14 mouse cellular contexts compared by ENCODE assay signal in the genomic region with DNA sequence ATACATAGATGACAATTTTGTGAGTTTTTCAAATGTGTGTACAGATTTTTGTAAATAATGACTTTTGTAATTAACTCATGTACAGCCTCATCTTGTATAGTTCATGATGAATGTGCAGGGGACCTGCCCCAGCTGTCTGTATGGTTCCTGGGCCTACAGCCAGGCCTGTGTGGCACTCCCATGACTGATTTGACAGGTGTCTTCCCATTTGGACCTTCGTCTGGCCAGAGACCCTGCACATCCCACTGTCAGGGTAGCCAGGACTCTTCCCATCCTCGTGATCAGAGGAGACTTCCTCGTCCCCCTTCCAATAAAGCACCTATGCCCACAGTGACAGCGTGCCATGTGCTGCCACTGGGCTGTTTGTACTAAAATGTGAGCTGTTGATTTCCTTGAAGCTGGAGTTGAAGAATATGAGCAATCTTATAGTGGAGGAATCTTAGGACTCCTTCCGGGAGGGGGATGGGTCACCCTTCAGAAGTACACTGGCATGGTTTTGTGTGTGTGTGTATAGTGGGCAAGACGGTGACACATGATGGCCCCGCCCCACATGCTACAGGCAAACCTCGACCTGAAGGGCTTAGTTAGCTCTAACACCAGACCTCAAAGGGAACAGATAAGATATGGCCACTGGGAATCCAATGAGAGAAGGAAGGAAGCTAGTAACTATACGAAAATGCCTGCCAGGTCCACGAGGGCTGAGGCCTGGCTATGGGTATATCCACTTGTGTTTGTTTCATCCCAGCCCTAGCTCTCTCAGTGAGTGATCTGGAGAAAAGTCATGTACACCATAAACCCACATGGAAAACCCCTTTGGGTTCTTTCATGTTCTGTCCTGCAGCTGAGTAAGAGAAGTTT. TPM values are rescaled to one million over a fixed set of nuclear protein-coding genes. Genes with fewer than 3 reads are reported as not detected.
DNase-seq lines count a peak whose midpoint lies in the region; ATAC-seq and TF ChIP-seq lines count a peak whose summit lies in the region.
"Had no signal": no experiment of that assay in that cellular context is flagged by ENCODE, and none has a peak within 500 bp of the region (broad histone marks: within the 10 kb centered on the region; RNA-seq: fewer than 3 reads in every experiment).

No protein-coding gene starts in this region.

- DNase-seq in gastrocnemius, adult 2 months: no peak
- no peak for DNase-seq in gastrocnemius, postnatal 14 days
- no peak for DNase-seq in intestine, embryonic 14.5 days (ENCODE audit: low spot score)
- DNase-seq in midbrain, postnatal 0 days (ENCODE audit: low spot score): no peak
- DNase-seq in midbrain, embryonic 14.5 days: no peak
- peak; percentile 72 for DNase-seq in stomach, postnatal 0 days (ENCODE audit: low spot score)
- no peak for DNase-seq in cerebellum, postnatal 4 days (ENCODE audit: low spot score in 2 of 2)
- DNase-seq: kidney, adult 8-10 months; left cerebral cortex, postnatal 4 days; spleen, adult 18-20 months had no signal

- H3K27ac ChIP-seq in gastrocnemius, adult 2 months: no peak overlapping the region
- H3K27ac ChIP-seq in intestine, embryonic 14.5 days (ENCODE audit: low read depth): no peak overlapping the region
- H3K27ac ChIP-seq in intestine, postnatal 0 days (ENCODE audit: low read depth, low read length): no peak overlapping the region
- no peak overlapping the region for H3K27ac ChIP-seq in midbrain, postnatal 0 days (ENCODE audit: low read depth, low read length)
- H3K27ac ChIP-seq in midbrain, embryonic 14.5 days (replicated peaks; ENCODE audit: low read depth, low read length): no peak overlapping the region
- no peak overlapping the region for H3K27ac ChIP-seq in stomach, postnatal 0 days (replicated peaks)
- H3K27ac ChIP-seq: hindbrain, embryonic 12.5 days had no signal

- WGBS in intestine, embryonic 14.5 days: 84% methylated on average over 10 of the region's 10 CpGs
- 60% methylated on average over 10 of the region's 10 CpGs for WGBS in intestine, postnatal 0 days
- WGBS in midbrain, postnatal 0 days: 93% methylated on average over 10 of the region's 10 CpGs
- 91% methylated on average over 10 of the region's 10 CpGs for WGBS in midbrain, embryonic 14.5 days
- WGBS in stomach, postnatal 0 days: 67% methylated on average over 10 of the region's 10 CpGs

- peaks cover 16% of the 10 kb centered on the region for H3K4me1 ChIP-seq in intestine, embryonic 14.5 days (replicated peaks; ENCODE audit: control insufficient read depth, insufficient read depth, low read length)
- peaks cover 3% of the 10 kb centered on the region; the same call in 1 of the 2 replicates for H3K4me1 ChIP-seq in intestine, postnatal 0 days (replicated peaks; ENCODE audit: control insufficient read depth, insufficient read depth, low read length)
- H3K4me1 ChIP-seq in midbrain, postnatal 0 days (ENCODE audit: insufficient read depth, low read length): peaks cover 5% of the 10 kb centered on the region; the same call in 1 of the 2 replicates
- H3K4me1 ChIP-seq in midbrain, embryonic 14.5 days (ENCODE audit: control insufficient read depth, insufficient read depth, low read length): peaks cover 11% of the 10 kb centered on the region
- H3K4me1 ChIP-seq in stomach, postnatal 0 days (replicated peaks; ENCODE audit: control insufficient read depth, insufficient read depth): peaks cover 5% of the 10 kb centered on the region; the same call in 1 of the 2 replicates

- no peak for TF ChIP-seq EP300 in stomach, postnatal 0 days (optimal IDR thresholded peaks at IDR 0.05)

- TF ChIP-seq CTCF in gastrocnemius, adult 2 months (IDR thresholded peaks at IDR 0.05): no peak
- TF ChIP-seq CTCF in intestine, postnatal 0 days (IDR thresholded peaks at IDR 0.05; ENCODE audit: low read depth): no peak
- TF ChIP-seq CTCF in midbrain, postnatal 0 days (IDR thresholded peaks at IDR 0.05): no peak
- TF ChIP-seq CTCF in stomach, postnatal 0 days (IDR thresholded peaks at IDR 0.05; ENCODE audit: low read depth): no peak

- intact Hi-C loops in gastrocnemius, adult 2 months (cut with DNase I): no loop called here
- intact Hi-C loops in gastrocnemius, postnatal 14 days (cut with DNase I; ENCODE audit: low total_unique reads): no loop called here

- H3K4me2 ChIP-seq in intestine, embryonic 14.5 days (ENCODE audit: low read length): peak overlapping the region; percentile 91; the same call in 1 of the 2 replicates
- no peak overlapping the region; the same call in 1 of the 2 replicates for H3K4me2 ChIP-seq in intestine, postnatal 0 days (replicated peaks; ENCODE audit: low read depth)
- 0 out of 2 replicates have a peak overlapping the region, but pooled peaks have one; percentile 97 for H3K4me2 ChIP-seq in midbrain, postnatal 0 days (ENCODE audit: low read depth, low read length, poor library complexity, severe bottlenecking)
- H3K4me2 ChIP-seq in midbrain, embryonic 14.5 days (ENCODE audit: low read length): no peak overlapping the region
- H3K4me2 ChIP-seq in stomach, postnatal 0 days (replicated peaks; ENCODE audit: low read depth): no peak overlapping the region

- peaks cover 4% of the 10 kb centered on the region; the same call in 1 of the 2 replicates for H3K27me3 ChIP-seq in intestine, embryonic 14.5 days (replicated peaks; ENCODE audit: control insufficient read depth, insufficient read depth, low read length)
- H3K27me3 ChIP-seq in intestine, postnatal 0 days (replicated peaks; ENCODE audit: control insufficient read depth, insufficient read depth, low read length): no peaks in the 10 kb centered on the region
- H3K27me3 ChIP-seq in midbrain, postnatal 0 days (ENCODE audit: insufficient read depth, low read length): peaks cover under 1% of the 10 kb centered on the region; the same call in 1 of the 2 replicates
- H3K27me3 ChIP-seq in midbrain, embryonic 14.5 days (ENCODE audit: control insufficient read depth, insufficient read depth, low read length): peaks cover 20% of the 10 kb centered on the region
- no peaks in the 10 kb centered on the region for H3K27me3 ChIP-seq in stomach, postnatal 0 days (ENCODE audit: control insufficient read depth, insufficient read depth, low read length)
- H3K27me3 ChIP-seq: Patski had no signal

- peak overlapping the region; percentile 90 for H3K4me3 ChIP-seq in gastrocnemius, adult 2 months
- H3K4me3 ChIP-seq in intestine, embryonic 14.5 days (ENCODE audit: low read depth, low read length): no peak overlapping the region; the same call in 1 of the 2 replicates
- H3K4me3 ChIP-seq in intestine, postnatal 0 days (ENCODE audit: low read depth, low read length): no peak overlapping the region
- H3K4me3 ChIP-seq in midbrain, postnatal 0 days (ENCODE audit: low read depth, low read length): no peak overlapping the region
- H3K4me3 ChIP-seq in midbrain, embryonic 14.5 days (replicated peaks; ENCODE audit: low read depth, low read length): no peak overlapping the region
- H3K4me3 ChIP-seq in stomach, postnatal 0 days (ENCODE audit: low read depth, low read length): no peak overlapping the region

- H3K9ac ChIP-seq in intestine, embryonic 14.5 days (ENCODE audit: low read length): no peak overlapping the region
- no peak overlapping the region for H3K9ac ChIP-seq in intestine, postnatal 0 days (ENCODE audit: low read depth, low read length)
- no peak overlapping the region for H3K9ac ChIP-seq in midbrain, postnatal 0 days (replicated peaks; ENCODE audit: low read length, poor library complexity, severe bottlenecking)
- H3K9ac ChIP-seq in midbrain, embryonic 14.5 days (replicated peaks; ENCODE audit: low read length): no peak overlapping the region; the same call in 1 of the 2 replicates
- no peak overlapping the region for H3K9ac ChIP-seq in stomach, postnatal 0 days (ENCODE audit: low read length)
- H3K9ac ChIP-seq: forebrain, embryonic 12.5 days had no signal

- peaks cover 55% of the 10 kb centered on the region for H3K36me3 ChIP-seq in intestine, embryonic 14.5 days (ENCODE audit: control insufficient read depth, insufficient read depth, low read length)
- peaks cover 45% of the 10 kb centered on the region for H3K36me3 ChIP-seq in intestine, postnatal 0 days (ENCODE audit: control insufficient read depth, insufficient read depth)
- peaks cover 41% of the 10 kb centered on the region for H3K36me3 ChIP-seq in midbrain, postnatal 0 days (ENCODE audit: insufficient read depth, low read length)
- H3K36me3 ChIP-seq in midbrain, embryonic 14.5 days (ENCODE audit: control insufficient read depth, insufficient read depth, low read length): peaks cover 47% of the 10 kb centered on the region
- H3K36me3 ChIP-seq in stomach, postnatal 0 days (ENCODE audit: control insufficient read depth, insufficient read depth, low read length): peaks cover 22% of the 10 kb centered on the region

- ATAC-seq in intestine, embryonic 14.5 days (replicated peaks; ENCODE audit: low FRiP score, low TSS enrichment, low read depth): no peak
- ATAC-seq in intestine, postnatal 0 days: no peak
- no peak for ATAC-seq in midbrain, postnatal 0 days (ENCODE audit: low FRiP score)
- no peak for ATAC-seq in midbrain, embryonic 14.5 days (ENCODE audit: low FRiP score, low TSS enrichment)
- ATAC-seq in stomach, postnatal 0 days (ENCODE audit: low FRiP score, low TSS enrichment): peak; percentile 75
- ATAC-seq: Patski had no signal

- no peaks in the 10 kb centered on the region for H3K9me3 ChIP-seq in intestine, embryonic 14.5 days (ENCODE audit: control insufficient read depth, low read length)
- no peaks in the 10 kb centered on the region for H3K9me3 ChIP-seq in intestine, postnatal 0 days (ENCODE audit: control insufficient read depth)
- no peaks in the 10 kb centered on the region for H3K9me3 ChIP-seq in midbrain, postnatal 0 days (ENCODE audit: low read length)
- H3K9me3 ChIP-seq in midbrain, embryonic 14.5 days (ENCODE audit: control insufficient read depth, low read length): no peaks in the 10 kb centered on the region
- no peaks in the 10 kb centered on the region for H3K9me3 ChIP-seq in stomach, postnatal 0 days (ENCODE audit: control insufficient read depth, low read length)
- H3K9me3 ChIP-seq: forebrain, embryonic 12.5 days; hindbrain, embryonic 12.5 days had no signal

RNA-seq across cellular contexts. Expression of gene B3gnt9, which starts 2.0 kb away (rescaled TPM):
- 1 to 10 TPM; 1.8 to 3.5 TPM for total RNA-seq in gastrocnemius, adult 2 months (2021)
- total RNA-seq in gastrocnemius, postnatal 14 days (2021): 1 to 10 TPM; 5.1 to 6.1 TPM
- 19.1 and 20.3 TPM in 2 replicates for polyA plus RNA-seq in intestine, embryonic 14.5 days (2014; fragmentation: Nextera tagmentation; extraction: Ambion mirVana)
- polyA plus RNA-seq in intestine, postnatal 0 days (2015; fragmentation: Nextera tagmentation; extraction: Ambion mirVana): 7.1 and 8.1 TPM in 2 replicates
- 14.2 and 17.5 TPM in 2 replicates for total RNA-seq in midbrain, postnatal 0 days (2014; rRNA removed)
- 9.5 and 11.5 TPM in 2 replicates for polyA plus RNA-seq in midbrain, postnatal 0 days (2015; fragmentation: Nextera tagmentation; extraction: Ambion mirVana)
- polyA plus RNA-seq in midbrain, embryonic 14.5 days (2014; fragmentation: Nextera tagmentation; extraction: Ambion mirVana): 3.2 and 5.6 TPM in 2 replicates
- 14.7 and 15.4 TPM in 2 replicates for polyA plus RNA-seq in stomach, postnatal 0 days (2015; fragmentation: Nextera tagmentation; extraction: Ambion mirVana)

RNA-seq across cellular contexts. Expression of gene Tradd, which starts 11.5 kb away (rescaled TPM):
- 1 to 10 TPM; 2.4 to 2.9 TPM for total RNA-seq in gastrocnemius, adult 2 months (2021)
- total RNA-seq in gastrocnemius, postnatal 14 days (2021): 1 to 10 TPM; 2.8 to 3.9 TPM
- 26.2 and 26.8 TPM in 2 replicates for polyA plus RNA-seq in intestine, embryonic 14.5 days (2014; fragmentation: Nextera tagmentation; extraction: Ambion mirVana)
- 50.6 TPM in 2 replicates for polyA plus RNA-seq in intestine, postnatal 0 days (2015; fragmentation: Nextera tagmentation; extraction: Ambion mirVana)
- 7.5 and 8.3 TPM in 2 replicates for total RNA-seq in midbrain, postnatal 0 days (2014; rRNA removed)
- polyA plus RNA-seq in midbrain, postnatal 0 days (2015; fragmentation: Nextera tagmentation; extraction: Ambion mirVana): 7.4 and 8.0 TPM in 2 replicates
- polyA plus RNA-seq in midbrain, embryonic 14.5 days (2014; fragmentation: Nextera tagmentation; extraction: Ambion mirVana): 13.5 and 15.0 TPM in 2 replicates
- 28.6 and 30.5 TPM in 2 replicates for polyA plus RNA-seq in stomach, postnatal 0 days (2015; fragmentation: Nextera tagmentation; extraction: Ambion mirVana)

RNA-seq across cellular contexts. Expression of gene Fbxl8, which starts 11.5 kb away (rescaled TPM):
- 1 to 10 TPM; 1.0 to 1.1 TPM for total RNA-seq in gastrocnemius, adult 2 months (2021)
- 1 to 10 TPM; 1.3 TPM for total RNA-seq in gastrocnemius, postnatal 14 days (2021)
- 4.5 and 4.9 TPM in 2 replicates for polyA plus RNA-seq in intestine, embryonic 14.5 days (2014; fragmentation: Nextera tagmentation; extraction: Ambion mirVana)
- 6.0 and 6.2 TPM in 2 replicates for polyA plus RNA-seq in intestine, postnatal 0 days (2015; fragmentation: Nextera tagmentation; extraction: Ambion mirVana)
- 0.52 and 0.77 TPM in 2 replicates for total RNA-seq in midbrain, postnatal 0 days (2014; rRNA removed)
- polyA plus RNA-seq in midbrain, postnatal 0 days (2015; fragmentation: Nextera tagmentation; extraction: Ambion mirVana): 0.83 and 0.85 TPM in 2 replicates
- 0.72 and 0.96 TPM in 2 replicates for polyA plus RNA-seq in midbrain, embryonic 14.5 days (2014; fragmentation: Nextera tagmentation; extraction: Ambion mirVana)
- 3.5 and 3.7 TPM in 2 replicates for polyA plus RNA-seq in stomach, postnatal 0 days (2015; fragmentation: Nextera tagmentation; extraction: Ambion mirVana)

RNA-seq across cellular contexts. Expression of gene Hsf4, which starts 16.7 kb away (rescaled TPM):
- 1 to 10 TPM; 6.1 to 8.4 TPM for total RNA-seq in gastrocnemius, adult 2 months (2021)
- total RNA-seq in gastrocnemius, postnatal 14 days (2021): 1 to 10 TPM in 1 of 2 experiments, under 1 TPM in 1; 0.95 to 1.4 TPM
- 0.35 TPM in 1 of 2 replicates, not detected in the other for polyA plus RNA-seq in intestine, embryonic 14.5 days (2014; fragmentation: Nextera tagmentation; extraction: Ambion mirVana)
- polyA plus RNA-seq in intestine, postnatal 0 days (2015; fragmentation: Nextera tagmentation; extraction: Ambion mirVana): 0.27 and 0.48 TPM in 2 replicates
- 0.33 TPM in 1 of 2 replicates, not detected in the other for total RNA-seq in midbrain, postnatal 0 days (2014; rRNA removed)
- 0.43 and 0.59 TPM in 2 replicates for polyA plus RNA-seq in midbrain, postnatal 0 days (2015; fragmentation: Nextera tagmentation; extraction: Ambion mirVana)
- 0.14 and 0.35 TPM in 2 replicates for polyA plus RNA-seq in midbrain, embryonic 14.5 days (2014; fragmentation: Nextera tagmentation; extraction: Ambion mirVana)
- polyA plus RNA-seq in stomach, postnatal 0 days (2015; fragmentation: Nextera tagmentation; extraction: Ambion mirVana): 0.23 and 0.34 TPM in 2 replicates
- polyA plus RNA-seq: hindbrain, embryonic 12.5 days had no signal

RNA-seq across cellular contexts. Expression of gene Nol3, which starts 23.0 kb away (rescaled TPM):
- total RNA-seq in gastrocnemius, adult 2 months (2021): 10 to 100 TPM; 27.9 to 32.4 TPM
- total RNA-seq in gastrocnemius, postnatal 14 days (2021): 10 to 100 TPM; 24.1 to 27.3 TPM
- polyA plus RNA-seq in intestine, embryonic 14.5 days (2014; fragmentation: Nextera tagmentation; extraction: Ambion mirVana): 1.3 and 1.4 TPM in 2 replicates
- 0.76 and 0.90 TPM in 2 replicates for polyA plus RNA-seq in intestine, postnatal 0 days (2015; fragmentation: Nextera tagmentation; extraction: Ambion mirVana)
- 2.0 and 2.3 TPM in 2 replicates for total RNA-seq in midbrain, postnatal 0 days (2014; rRNA removed)
- 6.5 and 8.1 TPM in 2 replicates for polyA plus RNA-seq in midbrain, postnatal 0 days (2015; fragmentation: Nextera tagmentation; extraction: Ambion mirVana)
- 3.0 and 4.2 TPM in 2 replicates for polyA plus RNA-seq in midbrain, embryonic 14.5 days (2014; fragmentation: Nextera tagmentation; extraction: Ambion mirVana)
- 1.2 and 1.4 TPM in 2 replicates for polyA plus RNA-seq in stomach, postnatal 0 days (2015; fragmentation: Nextera tagmentation; extraction: Ambion mirVana)

Comparison
In these comparisons a context has a peak if more than half of its experiments do, and no peak if none do; other contexts are left out.
1. H3K4me2 ChIP-seq: peak in intestine, embryonic 14.5 days (single experiment) and midbrain, postnatal 0 days (single experiment); none in intestine, postnatal 0 days (single experiment), midbrain, embryonic 14.5 days (single experiment) and stomach, postnatal 0 days (single experiment).